Comparison of ENCODE assay signal across 8 mouse cellular contexts in the genomic region with DNA sequence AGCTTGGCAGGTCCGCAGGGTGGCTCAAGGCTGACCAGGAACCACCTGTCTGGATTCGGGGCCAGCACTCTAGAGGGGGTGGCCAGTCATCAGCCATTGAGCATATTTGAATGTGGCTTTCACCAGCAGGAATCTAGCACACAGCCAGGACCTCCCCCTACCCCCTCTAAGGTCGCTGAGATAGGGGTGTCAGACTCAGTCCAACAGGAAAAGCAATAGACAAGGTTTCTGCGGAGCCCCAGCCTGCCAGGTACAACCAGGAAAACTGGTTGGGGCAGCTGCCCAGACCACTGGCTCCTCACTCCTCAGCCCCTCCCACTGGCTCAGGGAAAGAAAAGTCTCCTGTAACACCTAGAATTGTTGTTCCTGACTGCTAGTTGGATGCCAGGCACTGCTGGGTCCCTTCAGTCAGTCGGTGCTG. TPM values are rescaled to one million over a fixed set of nuclear protein-coding genes. Genes with fewer than 3 reads are reported as not detected.
DNase-seq lines count a peak whose midpoint lies in the region; ATAC-seq lines count a peak whose summit lies in the region.

No protein-coding gene starts in this region.

- peak; percentile 39 for DNase-seq in cerebellum, adult 18-20 months
- DNase-seq in cerebellum, postnatal 36 days: no peak
- peak; percentile 79 for DNase-seq in kidney, adult 9 months
- DNase-seq in lung, postnatal 10 days: peak; percentile 66
- DNase-seq in gastrocnemius, postnatal 4 days (ENCODE audit: low spot score in 2 of 2): no peak
- DNase-seq in B cell, adult 2 months: no peak
- no peak for DNase-seq in layer of hippocampus, adult 9-10 months (ENCODE audit: low spot score)

- H3K4me1 ChIP-seq in embryonic facial prominence, embryonic 12.5 days: peaks cover 29% of the 10 kb centered on the region

- no peak overlapping the region; the same call in 1 of the 2 replicates for H3K9ac ChIP-seq in embryonic facial prominence, embryonic 12.5 days

- 21% methylated on average over 5 of the region's 5 CpGs for WGBS in embryonic facial prominence, embryonic 12.5 days

- H3K27me3 ChIP-seq in embryonic facial prominence, embryonic 12.5 days: no peaks in the 10 kb centered on the region

- H3K27ac ChIP-seq in embryonic facial prominence, embryonic 12.5 days: peak overlapping the region; percentile 68

- peaks cover 4% of the 10 kb centered on the region; the same call in 1 of the 2 replicates for H3K36me3 ChIP-seq in embryonic facial prominence, embryonic 12.5 days

- H3K4me2 ChIP-seq in embryonic facial prominence, embryonic 12.5 days (replicated peaks): peak overlapping the region; percentile 46

- no peaks in the 10 kb centered on the region for H3K9me3 ChIP-seq in embryonic facial prominence, embryonic 12.5 days

- no peak overlapping the region; the same call in 1 of the 2 replicates for H3K4me3 ChIP-seq in embryonic facial prominence, embryonic 12.5 days

- ATAC-seq in embryonic facial prominence, embryonic 12.5 days (ENCODE audit: insufficient number of reproducible peaks, insufficient read depth, low FRiP score, low TSS enrichment): 0 out of 2 replicates have a peak, but pooled peaks have one; percentile 30

RNA-seq across cellular contexts. Expression of a gene that starts 10.7 kb away (rescaled TPM):
- polyA plus RNA-seq in embryonic facial prominence, embryonic 12.5 days (2016; fragmentation: Nextera tagmentation; extraction: Ambion mirVana): 4.2 and 4.5 TPM in 2 replicates
- total RNA-seq in gastrocnemius, postnatal 4 days (2021): 1 to 10 TPM; 8.2 to 8.9 TPM

RNA-seq across cellular contexts. Expression of a gene that starts 47.5 kb away (rescaled TPM):
- polyA plus RNA-seq in embryonic facial prominence, embryonic 12.5 days (2016; fragmentation: Nextera tagmentation; extraction: Ambion mirVana): 140 and 145 TPM in 2 replicates
- total RNA-seq in gastrocnemius, postnatal 4 days (2021): 100 to 1,000 TPM; 122 to 132 TPM

RNA-seq across cellular contexts. Expression of a gene that starts 47.7 kb away (rescaled TPM):
- polyA plus RNA-seq in embryonic facial prominence, embryonic 12.5 days (2016; fragmentation: Nextera tagmentation; extraction: Ambion mirVana): 23.8 and 26.9 TPM in 2 replicates
- 100 to 1,000 TPM; 229 to 241 TPM for total RNA-seq in gastrocnemius, postnatal 4 days (2021)

Comparison
In these comparisons a context has a peak if more than half of its experiments do, and no peak if none do; other contexts are left out.
1. DNase-seq: peak in cerebellum, adult 18-20 months (2 of 2), kidney, adult 9 months (single experiment) and lung, postnatal 10 days (single experiment); none in cerebellum, postnatal 36 days (0 of 2), gastrocnemius, postnatal 4 days (0 of 2), B cell, adult 2 months (0 of 2) and layer of hippocampus, adult 9-10 months (single experiment).